Comparison of ENCODE assay signal across 32 mouse cellular contexts in the genomic region with DNA sequence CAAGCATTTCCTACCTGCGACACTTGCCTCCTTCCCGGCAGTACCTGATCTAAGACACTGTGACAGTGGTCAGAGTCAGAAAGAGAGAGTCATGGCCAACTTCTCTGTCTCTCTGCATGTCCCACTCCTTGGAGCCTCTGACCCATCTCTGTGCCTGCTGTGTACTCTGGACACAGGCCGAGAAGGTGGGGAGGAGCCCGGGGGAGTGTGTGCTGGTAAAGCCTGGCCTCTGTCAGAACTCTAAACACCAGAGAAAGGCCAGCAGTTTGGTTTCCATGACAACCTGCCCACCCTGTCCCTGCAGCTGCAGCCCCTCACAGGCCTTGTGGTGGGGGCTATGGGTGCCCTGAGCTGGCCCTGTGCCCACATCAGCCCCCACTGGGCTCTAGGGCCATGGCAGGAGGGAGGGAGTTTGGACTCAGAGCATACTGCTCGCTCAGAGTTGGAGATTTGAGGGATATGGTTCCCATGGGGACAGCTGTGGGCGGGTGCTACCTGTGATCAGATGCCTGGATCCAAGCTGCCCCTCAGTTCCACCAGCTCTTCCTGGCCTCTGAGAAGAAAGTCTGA. TPM values are rescaled to one million over a fixed set of nuclear protein-coding genes. Genes with fewer than 3 reads are reported as not detected.
DNase-seq lines count a peak whose midpoint lies in the region; ATAC-seq lines count a peak whose summit lies in the region.
"Had no signal": no experiment of that assay in that cellular context is flagged by ENCODE, and none has a peak within 500 bp of the region (broad histone marks: within the 10 kb centered on the region; RNA-seq: fewer than 3 reads in every experiment).

No protein-coding gene starts in this region.

- no peak overlapping the region for H3K27ac ChIP-seq in forebrain, embryonic 13.5 days
- H3K27ac ChIP-seq in forebrain, embryonic 11.5 days (ENCODE audit: low read depth, low read length) = no peak overlapping the region
- H3K27ac ChIP-seq in hindbrain, embryonic 16.5 days (ENCODE audit: low read depth, low read length) = no peak overlapping the region
- no peak overlapping the region for H3K27ac ChIP-seq in hindbrain, embryonic 12.5 days
- no peak overlapping the region for H3K27ac ChIP-seq in midbrain, embryonic 13.5 days
- H3K27ac ChIP-seq in midbrain, embryonic 11.5 days (ENCODE audit: low read depth, low read length) = no peak overlapping the region
- H3K27ac ChIP-seq: embryonic facial prominence, embryonic 10.5 days; embryonic facial prominence, embryonic 15.5 days; limb, embryonic 10.5 days; limb, embryonic 15.5 days; liver, embryonic 13.5 days; neural tube, embryonic 13.5 days; stomach, embryonic 15.5 days had no signal

- DNase-seq in forebrain, embryonic 11.5 days (ENCODE audit: low spot score) = no peak
- no peak for DNase-seq in midbrain, embryonic 11.5 days (ENCODE audit: low spot score, missing footprints)
- peak; percentile 18 to 35 for DNase-seq in right cerebral cortex, adult 2 months (ENCODE audit: low spot score in 2 of 2)
- no peak for DNase-seq in right cerebral cortex, postnatal 25 days
- DNase-seq: adrenal gland, adult 2 months; adrenal gland, postnatal 36 days; cerebellum, adult 8-10 months; cerebellum, postnatal 25 days; gastrocnemius, postnatal 14 days; heart, postnatal 14 days; kidney, adult 9 months; kidney, postnatal 10 days; layer of hippocampus, adult 9-11 months; liver, embryonic 13.5 days; lung, adult 18-20 months; lung, postnatal 4 days; thymus, adult 18-20 months; thymus, postnatal 25 days had no signal

- no peak overlapping the region for H3K9ac ChIP-seq in forebrain, embryonic 13.5 days
- no peak overlapping the region for H3K9ac ChIP-seq in forebrain, embryonic 11.5 days (ENCODE audit: low read length)
- H3K9ac ChIP-seq in hindbrain, embryonic 16.5 days (ENCODE audit: low read depth, low read length) = no peak overlapping the region
- H3K9ac ChIP-seq in hindbrain, embryonic 12.5 days = no peak overlapping the region
- H3K9ac ChIP-seq in midbrain, embryonic 13.5 days (replicated peaks) = no peak overlapping the region
- no peak overlapping the region for H3K9ac ChIP-seq in midbrain, embryonic 11.5 days (ENCODE audit: low read length)
- H3K9ac ChIP-seq: embryonic facial prominence, embryonic 15.5 days; limb, embryonic 15.5 days; liver, embryonic 13.5 days; neural tube, embryonic 13.5 days; stomach, embryonic 15.5 days had no signal

- no peaks in the 10 kb centered on the region for H3K36me3 ChIP-seq in forebrain, embryonic 13.5 days (ENCODE audit: poor library complexity, severe bottlenecking)
- H3K36me3 ChIP-seq in forebrain, embryonic 11.5 days (ENCODE audit: control insufficient read depth, insufficient read depth, low read length) = no peaks in the 10 kb centered on the region
- H3K36me3 ChIP-seq in hindbrain, embryonic 16.5 days (ENCODE audit: control insufficient read depth, insufficient read depth, low read length) = no peaks in the 10 kb centered on the region
- no peaks in the 10 kb centered on the region for H3K36me3 ChIP-seq in hindbrain, embryonic 12.5 days
- no peaks in the 10 kb centered on the region for H3K36me3 ChIP-seq in midbrain, embryonic 13.5 days
- H3K36me3 ChIP-seq in midbrain, embryonic 11.5 days (ENCODE audit: control insufficient read depth, insufficient read depth, low read length) = no peaks in the 10 kb centered on the region
- H3K36me3 ChIP-seq: embryonic facial prominence, embryonic 10.5 days; embryonic facial prominence, embryonic 15.5 days; limb, embryonic 10.5 days; limb, embryonic 15.5 days; liver, embryonic 13.5 days; neural tube, embryonic 13.5 days; stomach, embryonic 15.5 days had no signal

- H3K27me3 ChIP-seq in forebrain, embryonic 13.5 days = no peaks in the 10 kb centered on the region
- no peaks in the 10 kb centered on the region for H3K27me3 ChIP-seq in forebrain, embryonic 11.5 days (ENCODE audit: control insufficient read depth, insufficient read depth, low read length)
- no peaks in the 10 kb centered on the region for H3K27me3 ChIP-seq in hindbrain, embryonic 16.5 days (replicated peaks; ENCODE audit: control insufficient read depth, insufficient read depth, low read length)
- no peaks in the 10 kb centered on the region for H3K27me3 ChIP-seq in hindbrain, embryonic 12.5 days
- H3K27me3 ChIP-seq in midbrain, embryonic 13.5 days = no peaks in the 10 kb centered on the region
- no peaks in the 10 kb centered on the region for H3K27me3 ChIP-seq in midbrain, embryonic 11.5 days (ENCODE audit: control insufficient read depth, insufficient read depth, low read length)
- H3K27me3 ChIP-seq: embryonic facial prominence, embryonic 15.5 days; limb, embryonic 15.5 days; neural tube, embryonic 13.5 days; stomach, embryonic 15.5 days had no signal

- H3K4me2 ChIP-seq in forebrain, embryonic 13.5 days = no peak overlapping the region
- H3K4me2 ChIP-seq in forebrain, embryonic 11.5 days (ENCODE audit: low read depth, low read length, severe bottlenecking) = no peak overlapping the region
- H3K4me2 ChIP-seq in hindbrain, embryonic 16.5 days (ENCODE audit: low read length) = no peak overlapping the region
- no peak overlapping the region for H3K4me2 ChIP-seq in hindbrain, embryonic 12.5 days (replicated peaks)
- no peak overlapping the region for H3K4me2 ChIP-seq in midbrain, embryonic 13.5 days (replicated peaks)
- no peak overlapping the region for H3K4me2 ChIP-seq in midbrain, embryonic 11.5 days
- H3K4me2 ChIP-seq: embryonic facial prominence, embryonic 15.5 days; limb, embryonic 15.5 days; liver, embryonic 13.5 days; neural tube, embryonic 13.5 days; stomach, embryonic 15.5 days had no signal

- no peaks in the 10 kb centered on the region for H3K9me3 ChIP-seq in forebrain, embryonic 13.5 days (replicated peaks)
- H3K9me3 ChIP-seq in forebrain, embryonic 11.5 days (ENCODE audit: control insufficient read depth, low read length) = no peaks in the 10 kb centered on the region
- H3K9me3 ChIP-seq in hindbrain, embryonic 16.5 days (ENCODE audit: control insufficient read depth, low read length) = no peaks in the 10 kb centered on the region
- no peaks in the 10 kb centered on the region for H3K9me3 ChIP-seq in hindbrain, embryonic 12.5 days (replicated peaks)
- H3K9me3 ChIP-seq in midbrain, embryonic 13.5 days = no peaks in the 10 kb centered on the region
- H3K9me3 ChIP-seq in midbrain, embryonic 11.5 days (ENCODE audit: control insufficient read depth, low read length) = no peaks in the 10 kb centered on the region
- H3K9me3 ChIP-seq: embryonic facial prominence, embryonic 10.5 days; embryonic facial prominence, embryonic 15.5 days; limb, embryonic 10.5 days; limb, embryonic 15.5 days; liver, embryonic 13.5 days; megakaryocyte, embryonic 14.5 days; neural tube, embryonic 13.5 days; stomach, embryonic 15.5 days had no signal

- ATAC-seq in forebrain, embryonic 13.5 days = 0 out of 2 replicates have a peak, but pooled peaks have one; percentile 13
- no peak for ATAC-seq in forebrain, embryonic 11.5 days (replicated peaks; ENCODE audit: low FRiP score)
- ATAC-seq in hindbrain, embryonic 16.5 days = peak; percentile 58; the same call in 1 of the 2 replicates
- ATAC-seq in hindbrain, embryonic 12.5 days (ENCODE audit: low FRiP score) = no peak
- ATAC-seq in midbrain, embryonic 13.5 days = peak; percentile 55; the same call in 1 of the 2 replicates
- no peak for ATAC-seq in midbrain, embryonic 11.5 days (ENCODE audit: low FRiP score)
- ATAC-seq: activated CD4-positive, CD25-positive, alpha-beta regulatory T cell, adult 4 months; intestine, embryonic 16.5 days; lung, postnatal 0 days had no signal

- 0 out of 2 replicates have a peak, but pooled peaks cover 5% of the 10 kb centered on the region for H3K4me1 ChIP-seq in forebrain, embryonic 13.5 days
- H3K4me1 ChIP-seq in forebrain, embryonic 11.5 days (replicated peaks; ENCODE audit: control insufficient read depth, insufficient read depth, low read length) = no peaks in the 10 kb centered on the region
- peaks cover 2% of the 10 kb centered on the region; the same call in 1 of the 2 replicates for H3K4me1 ChIP-seq in hindbrain, embryonic 16.5 days (ENCODE audit: control insufficient read depth, insufficient read depth, low read depth, low read length)
- peaks cover 3% of the 10 kb centered on the region; the same call in 1 of the 2 replicates for H3K4me1 ChIP-seq in hindbrain, embryonic 12.5 days
- peaks cover 4% of the 10 kb centered on the region; the same call in 1 of the 2 replicates for H3K4me1 ChIP-seq in midbrain, embryonic 13.5 days (replicated peaks)
- no peaks in the 10 kb centered on the region for H3K4me1 ChIP-seq in midbrain, embryonic 11.5 days (ENCODE audit: control insufficient read depth, insufficient read depth, low read length)
- H3K4me1 ChIP-seq: embryonic facial prominence, embryonic 15.5 days; limb, embryonic 15.5 days; megakaryocyte, embryonic 14.5 days; stomach, embryonic 15.5 days had no signal

- H3K4me3 ChIP-seq in forebrain, embryonic 13.5 days = no peak overlapping the region
- no peak overlapping the region for H3K4me3 ChIP-seq in forebrain, embryonic 11.5 days (ENCODE audit: low read depth, low read length)
- no peak overlapping the region for H3K4me3 ChIP-seq in hindbrain, embryonic 16.5 days (ENCODE audit: low read length)
- no peak overlapping the region for H3K4me3 ChIP-seq in hindbrain, embryonic 12.5 days
- no peak overlapping the region for H3K4me3 ChIP-seq in midbrain, embryonic 13.5 days (replicated peaks)
- no peak overlapping the region for H3K4me3 ChIP-seq in midbrain, embryonic 11.5 days (ENCODE audit: low read depth, low read length)
- H3K4me3 ChIP-seq: embryonic facial prominence, embryonic 10.5 days; embryonic facial prominence, embryonic 15.5 days; limb, embryonic 10.5 days; limb, embryonic 15.5 days; liver, embryonic 13.5 days; megakaryocyte, embryonic 14.5 days; neural tube, embryonic 13.5 days; stomach, embryonic 15.5 days had no signal

- 66% methylated on average over 6 of the region's 6 CpGs for WGBS in forebrain, embryonic 13.5 days
- WGBS in forebrain, embryonic 11.5 days = 80% methylated on average over 6 of the region's 6 CpGs
- WGBS in hindbrain, embryonic 16.5 days = 71% methylated on average over 6 of the region's 6 CpGs
- 70% methylated on average over 6 of the region's 6 CpGs for WGBS in hindbrain, embryonic 12.5 days
- 68% methylated on average over 6 of the region's 6 CpGs for WGBS in midbrain, embryonic 13.5 days
- 81% methylated on average over 6 of the region's 6 CpGs for WGBS in midbrain, embryonic 11.5 days

RNA-seq across cellular contexts. Expression of a gene that starts 6.3 kb away (rescaled TPM):
- polyA plus RNA-seq in forebrain, embryonic 13.5 days (2015; fragmentation: Nextera tagmentation; extraction: Ambion mirVana) = 0.13 TPM in 1 of 2 replicates, not detected in the other
- 0.04 TPM in 1 of 2 replicates, not detected in the other for polyA plus RNA-seq in forebrain, embryonic 11.5 days (2014; fragmentation: Nextera tagmentation; extraction: Ambion mirVana)
- 0.53 and 0.81 TPM in 2 replicates for polyA plus RNA-seq in hindbrain, embryonic 16.5 days (2015; fragmentation: Nextera tagmentation; extraction: Ambion mirVana)
- polyA plus RNA-seq in hindbrain, embryonic 12.5 days (2016; fragmentation: Nextera tagmentation; extraction: Ambion mirVana) = 0.80 and 1.4 TPM in 2 replicates
- polyA plus RNA-seq in midbrain, embryonic 13.5 days (2015; fragmentation: Nextera tagmentation; extraction: Ambion mirVana) = 0.03 and 0.04 TPM in 2 replicates
- polyA plus RNA-seq in midbrain, embryonic 11.5 days (2014; fragmentation: Nextera tagmentation; extraction: Ambion mirVana) = not detected in 2 replicates
- polyA plus RNA-seq: activated CD4-positive, CD25-positive, alpha-beta regulatory T cell, adult 4 months; adrenal gland, adult 2 months; limb, embryonic 10.5 days; limb, embryonic 15.5 days; stomach, embryonic 15.5 days had no signal

Comparison
In these comparisons a context has a peak if more than half of its experiments do, and no peak if none do; other contexts are left out.
1. ATAC-seq: peak in forebrain, embryonic 13.5 days (single experiment), hindbrain, embryonic 16.5 days (single experiment) and midbrain, embryonic 13.5 days (single experiment); none in forebrain, embryonic 11.5 days (single experiment), hindbrain, embryonic 12.5 days (single experiment) and midbrain, embryonic 11.5 days (single experiment).
2. DNase-seq: peak in right cerebral cortex, adult 2 months (2 of 2); none in forebrain, embryonic 11.5 days (single experiment), midbrain, embryonic 11.5 days (single experiment) and right cerebral cortex, postnatal 25 days (single experiment).